Mouse (Mus musculus): ENCODE measurements at regions not wholly inside any gene's neighbourhood (a gene's known extent, or its start where the extent isn't known, plus 50 kb on each side); places are given as distances from the start of the nearest gene placed in this dataset.

DNA sequence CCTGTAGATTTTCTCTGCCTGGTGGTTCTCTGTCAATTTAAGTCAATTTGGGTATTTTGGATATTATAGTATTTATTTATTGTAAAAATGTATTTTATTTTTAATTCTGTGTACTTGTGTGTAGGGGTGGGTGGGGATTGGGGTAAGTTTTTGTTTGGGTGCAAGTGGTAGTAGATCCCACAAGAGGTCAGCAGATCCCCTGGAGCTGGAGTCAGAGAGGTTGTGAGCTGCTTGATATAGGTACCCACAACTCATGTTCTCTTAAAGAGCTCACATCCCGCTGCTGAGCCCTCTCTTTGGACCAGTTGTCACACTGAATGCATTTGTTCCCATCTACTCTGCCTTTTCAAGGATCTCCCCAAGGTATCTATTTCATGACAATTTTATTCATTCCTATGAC lies 239.6 kb upstream of the 1700056E22Rik start:
- no peak for TF ChIP-seq POLR2A (IDR thresholded peaks at IDR 0.05; ENCODE audit: insufficient read length, low read depth)
- TF ChIP-seq TCF12 (IDR thresholded peaks at IDR 0.05; ENCODE audit: insufficient read depth, poor library complexity, severe bottlenecking): no peak
- TF ChIP-seq CEBPB (IDR thresholded peaks at IDR 0.05; ENCODE audit: insufficient read depth, poor library complexity, severe bottlenecking): no peak
- no peak for TF ChIP-seq SRF (IDR thresholded peaks at IDR 0.05; ENCODE audit: control insufficient read depth, insufficient read length, low read depth)
- TF ChIP-seq MAX (IDR thresholded peaks at IDR 0.05; ENCODE audit: low read depth): no peak
- TF ChIP-seq USF1 (IDR thresholded peaks at IDR 0.05; ENCODE audit: low read depth): no peak
- no peak for TF ChIP-seq E2F4 (IDR thresholded peaks at IDR 0.05; ENCODE audit: insufficient read depth)
